Mouse (Mus musculus) heart, adult 10 weeks (tissue): ENCODE results near the gene Ms4a14. TPM values are rescaled to one million over a fixed set of nuclear protein-coding genes. Genes with fewer than 3 reads are reported as not detected.

ENCODE experiments used
- polyA plus RNA-seq: library from polyadenylated mRNA; stranded (reverse); fragments of 350-450 nt; fragmentation: Illumina TruSeq; extraction: RNeasy Lipid Tissue Mini Kit (QIAGEN cat#74804); gene quantifications from one replicate; pipeline ENCODE4 v1.2.3, GENCODE M21; 2014; ENCODE audit warnings: low read depth, low replicate concordance

The Ms4a14 gene
- polyA plus RNA-seq = 0.31 TPM

DNA sequence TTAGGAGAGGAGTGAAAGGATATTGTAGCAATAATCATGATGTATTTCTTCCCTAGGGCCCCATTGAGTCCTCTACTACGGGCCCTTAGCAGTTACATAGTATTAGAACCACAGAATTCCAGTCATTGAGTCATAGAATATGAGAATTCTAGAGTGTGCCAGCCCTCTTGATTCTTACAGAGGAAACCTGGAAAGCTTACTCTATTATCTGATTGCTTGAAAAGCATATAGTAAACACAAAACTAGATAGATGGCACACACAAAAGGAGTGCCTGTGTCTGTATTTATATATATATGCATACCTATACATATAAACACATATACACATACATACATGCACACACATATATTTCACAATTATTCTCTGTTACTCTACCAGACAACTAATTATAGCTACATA lies at the start of gene Ms4a14:
Gene Ms4a14, minus strand, starts transcription at position 101 of the 400 bp plus-strand sequence.

GRCm38 (mm10) chr19:11335932-11336331 lies 21.7 kb upstream of the Ms4a14 start, which contains the start of gene Ms4a7:
Gene Ms4a7, minus strand, starts transcription at chr19:11336146.

DNA sequence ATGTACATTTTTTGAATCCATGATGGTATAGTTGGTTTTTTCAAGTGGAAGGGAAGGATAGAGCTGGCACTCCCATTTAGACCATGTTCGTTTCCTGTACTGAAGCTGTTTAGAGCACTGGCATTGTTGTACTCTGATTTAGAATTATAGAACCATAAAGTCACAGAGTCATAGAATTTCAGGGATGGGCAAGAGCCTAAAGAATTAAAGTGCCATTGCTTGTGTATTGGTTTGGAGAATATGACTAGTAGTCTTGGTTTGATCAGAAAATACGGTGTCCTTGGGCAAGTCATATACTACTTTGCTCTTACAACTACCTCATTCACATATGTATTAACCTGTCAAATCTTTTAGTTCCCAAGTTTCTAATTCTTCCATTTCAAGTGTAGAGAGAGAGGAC lies 30.5 kb downstream of the Ms4a14 start, which contains the start of gene Ms4a5:
Gene Ms4a5, minus strand, starts transcription at position 101 of the 400 bp plus-strand sequence.

GRCm38 (mm10) chr19:11266052-11266845 lies 48.0 kb downstream of the Ms4a14 start, which contains the start of gene Ms4a1:
Gene Ms4a1, minus strand, starts transcription at chr19:11266241.

Other genes with a start within 250 kb of the Ms4a14 start
- gene Ms4a8a, start 233.4 kb downstream of the Ms4a14 start, polyA plus RNA-seq = 0.60 TPM
- gene 1700017D01Rik, start 183.6 kb downstream of the Ms4a14 start, polyA plus RNA-seq = not detected
- gene 1700025F22Rik, start 149.1 kb downstream of the Ms4a14 start, polyA plus RNA-seq = not detected
- gene Ms4a13, start 117.7 kb downstream of the Ms4a14 start, polyA plus RNA-seq = not detected
- gene Ms4a12, start 82.0 kb downstream of the Ms4a14 start, polyA plus RNA-seq = not detected
- 0.50 TPM for gene Ms4a1, start 48.2 kb downstream of the Ms4a14 start, polyA plus RNA-seq
- gene Ms4a5, start 30.6 kb downstream of the Ms4a14 start, polyA plus RNA-seq = not detected
- gene Ms4a7, start 21.7 kb upstream of the Ms4a14 start, polyA plus RNA-seq = 4.3 TPM
- 3.3 TPM for gene Ms4a4a, start 61.1 kb upstream of the Ms4a14 start, polyA plus RNA-seq
- gene Ms4a4c, start 90.3 kb upstream of the Ms4a14 start, polyA plus RNA-seq = 0.71 TPM
- gene Ms4a4b, start 129.1 kb upstream of the Ms4a14 start, polyA plus RNA-seq = 0.76 TPM
- 7.1 TPM for gene Ms4a6c, start 154.9 kb upstream of the Ms4a14 start, polyA plus RNA-seq
- gene Gm8369, start 171.5 kb upstream of the Ms4a14 start, polyA plus RNA-seq = not detected
- gene Ms4a6b, start 202.1 kb upstream of the Ms4a14 start, polyA plus RNA-seq = 4.7 TPM
- 17.2 TPM for gene Ms4a4d, start 222.3 kb upstream of the Ms4a14 start, polyA plus RNA-seq